Mouse (Mus musculus) small intestine, adult 2 months (tissue): ENCODE results near the gene Lingo4. TPM values are rescaled to one million over a fixed set of nuclear protein-coding genes. Genes with fewer than 3 reads are reported as not detected.

Experiments
- H3K27ac ChIP-seq: fragments of 200-500 bp; 2 replicates; pipeline ENCODE4 v1.5.1; 2012; ENCODE audit warnings: low read depth, low read length, control low read depth, inconsistent platforms; ENCODE audit not compliant: insufficient read depth
- H3K27me3 ChIP-seq: fragments of 200-500 bp; 2 replicates; pipeline ENCODE4 v1.6.1; 2012; ENCODE audit warnings: mild to moderate bottlenecking, moderate library complexity, low read length, inconsistent platforms; ENCODE audit not compliant: control insufficient read depth, insufficient read depth
- H3K36me3 ChIP-seq: fragments of 200-500 bp; 2 replicates; pipeline ENCODE4 v1.6.1; 2012; ENCODE audit warnings: mild to moderate bottlenecking, low read length, control low read depth, inconsistent platforms; ENCODE audit not compliant: control insufficient read depth, insufficient read depth
- H3K4me1 ChIP-seq: fragments of 200-500 bp; 2 replicates; pipeline ENCODE4 v1.6.1; 2012; ENCODE audit warnings: low read length, inconsistent platforms, mixed read lengths; ENCODE audit not compliant: control insufficient read depth, insufficient read depth, insufficient read length
- H3K4me3 ChIP-seq: fragments of 200-500 bp; 2 replicates; pipeline ENCODE4 v1.5.1; 2012; ENCODE audit warnings: low read depth, mild to moderate bottlenecking, control low read depth, inconsistent platforms, low read length, moderate library complexity
- CTCF ChIP-seq: fragments of 200-500 bp; IDR thresholded peaks from 2 replicates; pipeline ENCODE4 v1.5.1; 2012; ENCODE audit warnings: low read depth, mild to moderate bottlenecking, control low read depth, inconsistent platforms, low read length, moderate library complexity, mixed read lengths; ENCODE audit not compliant: insufficient replicate concordance, insufficient read length; ENCODE audit errors: extremely low read depth
- POLR2A ChIP-seq: fragments of 200-500 bp; IDR thresholded peaks from 2 replicates; pipeline ENCODE4 v1.6.1; 2012; ENCODE audit warnings: low read depth, mild to moderate bottlenecking, control low read depth, inconsistent platforms, low read length, moderate library complexity
- WGBS: fragments of 180-500 bp; shearing (Covaris S2); methylation state at CpG from one replicate; pipeline ENCODE4 v1.1.7; 2018; 5-methylcytosine and 5-hydroxymethylcytosine counted together
- polyA plus RNA-seq: library from polyadenylated mRNA; depleted of rRNA; stranded (reverse); fragments of >200 nt; gene quantifications from 2 replicates; pipeline ENCODE4 v1.2.3, GENCODE M21; 2012

Lingo4 gene
- polyA plus RNA-seq, 1 experiment, result 0.42 TPM

DNA sequence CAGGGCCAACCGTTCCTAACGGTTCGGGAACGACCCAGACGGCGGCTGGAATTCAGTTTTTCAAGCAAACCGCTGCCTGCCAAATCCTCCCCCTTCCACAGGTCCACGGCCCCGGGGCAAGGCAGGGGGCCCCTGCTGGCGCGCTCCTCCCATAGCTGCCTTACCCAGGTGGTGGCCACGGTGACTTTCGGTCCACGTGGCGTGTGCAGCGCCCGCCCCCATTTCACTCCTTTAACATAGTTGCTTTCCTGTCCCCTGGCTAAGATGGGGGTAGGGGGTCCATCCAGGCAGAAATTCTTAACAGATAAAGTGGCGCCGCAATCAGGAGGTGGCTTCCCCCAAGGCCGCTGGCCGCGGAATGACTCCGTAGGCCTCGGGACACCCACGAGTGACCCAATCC is 14.2 kb downstream of the Lingo4 start:
- no peak for TF ChIP-seq POLR2A
- TF ChIP-seq CTCF, result no peak
- WGBS, result 2% methylated on average over 25 of the region's 25 CpGs

DNA sequence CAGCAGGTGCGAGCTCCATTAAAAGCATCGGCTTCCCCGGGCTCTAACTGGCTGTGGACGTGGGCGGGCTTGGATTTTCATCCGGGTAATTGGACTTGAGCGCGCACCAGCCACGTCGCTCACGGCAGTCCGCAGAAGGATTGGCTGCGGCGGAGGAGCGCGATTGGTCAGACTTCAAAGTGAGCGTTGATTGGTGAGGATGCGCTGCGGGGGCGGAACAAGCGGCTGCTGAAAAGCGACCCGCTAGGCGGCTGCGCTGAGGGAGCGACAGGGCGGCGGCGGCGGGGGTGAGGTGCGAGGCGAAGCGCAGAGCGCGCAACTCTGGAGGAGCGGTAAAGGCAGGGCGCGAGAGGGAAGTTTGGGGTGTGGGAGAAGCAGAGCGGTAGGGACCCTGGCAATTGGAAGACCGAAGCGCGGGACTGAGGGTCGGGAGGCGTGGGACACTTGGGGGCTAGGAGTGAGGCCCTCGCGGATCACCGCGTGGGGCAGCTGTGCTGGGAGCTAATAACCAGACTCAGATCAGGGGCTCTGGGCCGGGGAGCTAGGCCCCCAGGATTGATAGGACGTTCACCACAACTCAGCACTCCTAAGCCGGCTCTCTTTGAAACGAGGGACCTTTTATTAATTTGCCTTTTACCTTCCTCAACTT is 14.8 kb downstream of the Lingo4 start, which contains the start of gene Tdrkh:
TSS of gene Tdrkh (plus strand) at position 243 of the 649 bp plus-strand sequence.
- peak within 1 kb of the TSS; percentile 78 for H3K4me3 ChIP-seq
- 11% methylated on average over 52 of the region's 52 CpGs for WGBS
- 0 out of 2 replicates have a peak, but pooled peaks have one; percentile 11 for TF ChIP-seq CTCF
- TF ChIP-seq POLR2A, result no peak
- H3K27me3 ChIP-seq, result no peaks in the 10 kb centered on the region; the same call in 1 of the 2 replicates
- H3K4me1 ChIP-seq, result peaks cover 9% of the 10 kb centered on the region
- H3K27ac ChIP-seq, result no peak within 1 kb of the TSS
- H3K36me3 ChIP-seq, result no peaks in the 10 kb centered on the region

More for the DNA sequence above, 14.2 kb downstream of the Lingo4 start:
- peaks cover 9% of the 10 kb centered on the region for H3K4me1 ChIP-seq
- H3K27ac ChIP-seq, result no peak overlapping the region
- H3K36me3 ChIP-seq, result no peaks in the 10 kb centered on the region
- H3K27me3 ChIP-seq, result no peaks in the 10 kb centered on the region; the same call in 1 of the 2 replicates
- peak overlapping the region; percentile 78 for H3K4me3 ChIP-seq

DNA sequence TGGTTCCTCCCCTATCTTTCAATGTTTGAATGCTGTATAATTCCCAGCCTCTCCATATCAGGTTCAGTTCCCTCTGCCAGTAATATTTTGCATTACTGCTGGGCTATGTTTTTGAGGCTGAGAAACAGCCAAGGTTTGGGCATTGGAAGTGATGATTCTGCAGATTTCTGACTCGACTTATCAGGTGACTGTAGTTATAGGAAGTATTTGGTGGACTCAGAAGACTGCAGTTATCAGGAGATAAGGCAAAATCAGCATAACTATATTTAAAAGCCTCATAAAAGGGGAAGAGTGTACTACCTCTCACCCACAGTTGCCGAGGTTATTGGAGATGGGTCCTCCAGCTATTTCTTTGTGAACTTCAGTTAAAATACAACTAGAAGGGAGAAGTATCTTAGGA is 32.7 kb downstream of the Lingo4 start:
- TF ChIP-seq CTCF (no peak), POLR2A (no peak)
- Histone ChIP-seq H3K27ac (no peak overlapping the region), H3K4me1 (no peaks in the 10 kb centered on the region), H3K27me3 (no peaks in the 10 kb centered on the region), H3K4me3 (no peak overlapping the region), H3K36me3 (no peaks in the 10 kb centered on the region)
- 31% methylated on average over 2 of the region's 2 CpGs for WGBS

DNA sequence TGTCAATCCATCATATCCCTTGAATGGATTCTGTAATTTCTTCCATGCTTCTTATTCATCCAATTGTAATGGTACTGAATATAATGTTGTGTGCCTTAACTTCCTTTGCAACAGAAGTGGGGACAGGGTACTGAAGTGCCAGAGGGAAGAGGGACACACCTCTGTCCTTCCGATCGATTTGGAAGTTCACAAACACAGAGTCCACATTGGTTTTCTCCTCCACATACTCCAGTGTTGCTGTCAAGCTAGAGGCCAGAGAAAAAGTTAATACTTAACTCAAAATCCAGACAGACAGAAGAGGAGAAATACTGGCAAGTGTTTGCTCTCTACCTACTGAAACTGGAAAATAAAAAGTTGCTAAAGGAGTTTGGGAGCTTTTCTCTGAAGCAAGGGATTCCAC is 36.0 kb downstream of the Lingo4 start:
- no peaks in the 10 kb centered on the region for H3K36me3 ChIP-seq
- H3K4me1 ChIP-seq, result no peaks in the 10 kb centered on the region
- 36% methylated on average over 2 of the region's 2 CpGs for WGBS
- H3K27me3 ChIP-seq, result no peaks in the 10 kb centered on the region
- H3K27ac ChIP-seq, result no peak overlapping the region
- TF ChIP-seq POLR2A (no peak), CTCF (no peak)
- no peak overlapping the region for H3K4me3 ChIP-seq

DNA sequence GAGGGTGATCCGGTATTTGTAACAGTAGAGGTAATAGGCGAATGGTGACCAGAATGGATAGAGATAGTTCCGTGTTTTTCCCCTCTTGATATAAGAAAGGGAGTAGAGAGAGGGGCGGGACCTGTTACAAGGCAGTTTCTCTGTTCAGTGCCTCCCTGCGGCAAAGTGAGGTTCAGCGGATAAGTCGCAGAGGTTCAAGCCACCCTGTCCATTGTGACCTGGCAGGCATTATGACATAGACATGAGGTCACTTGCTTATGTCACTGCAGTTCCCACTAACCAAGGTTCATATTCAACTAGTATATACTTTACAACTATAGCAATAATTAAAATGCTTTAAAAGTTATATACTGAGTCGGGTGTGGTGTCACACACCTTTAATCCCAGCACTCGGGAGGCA is 38.1 kb downstream of the Lingo4 start:
- Histone ChIP-seq H3K4me3 (no peak overlapping the region), H3K36me3 (no peaks in the 10 kb centered on the region), H3K27me3 (no peaks in the 10 kb centered on the region), H3K27ac (no peak overlapping the region), H3K4me1 (no peaks in the 10 kb centered on the region)
- TF ChIP-seq POLR2A (no peak), CTCF (no peak)
- 86% methylated on average over 9 of the region's 9 CpGs for WGBS

DNA sequence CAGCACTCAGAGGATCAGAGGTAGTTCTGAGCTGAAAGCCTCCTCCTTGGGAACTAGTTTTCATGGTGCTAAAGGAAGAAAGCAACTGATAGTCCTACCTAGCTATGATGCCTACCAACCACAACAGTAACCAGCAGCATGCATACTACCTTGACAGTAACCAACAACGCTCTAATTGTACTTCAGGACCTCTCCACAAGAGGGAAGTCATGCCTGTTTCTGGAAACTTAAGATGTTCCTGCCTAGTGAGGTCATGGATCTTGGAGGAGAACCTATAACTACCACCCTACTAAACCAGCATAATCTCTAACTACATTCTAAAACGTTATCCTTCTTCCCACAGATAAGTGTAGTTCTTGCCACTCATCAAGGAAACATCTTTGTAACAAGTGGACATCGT is 42.9 kb downstream of the Lingo4 start:
- no peak overlapping the region for H3K27ac ChIP-seq
- peaks cover 11% of the 10 kb centered on the region for H3K36me3 ChIP-seq
- 39% methylated on average over 3 of the region's 3 CpGs for WGBS
- no peaks in the 10 kb centered on the region for H3K27me3 ChIP-seq
- no peak overlapping the region for H3K4me3 ChIP-seq
- TF ChIP-seq POLR2A (no peak), CTCF (no peak)
- H3K4me1 ChIP-seq, result peaks cover 3% of the 10 kb centered on the region; the same call in 1 of the 2 replicates

DNA sequence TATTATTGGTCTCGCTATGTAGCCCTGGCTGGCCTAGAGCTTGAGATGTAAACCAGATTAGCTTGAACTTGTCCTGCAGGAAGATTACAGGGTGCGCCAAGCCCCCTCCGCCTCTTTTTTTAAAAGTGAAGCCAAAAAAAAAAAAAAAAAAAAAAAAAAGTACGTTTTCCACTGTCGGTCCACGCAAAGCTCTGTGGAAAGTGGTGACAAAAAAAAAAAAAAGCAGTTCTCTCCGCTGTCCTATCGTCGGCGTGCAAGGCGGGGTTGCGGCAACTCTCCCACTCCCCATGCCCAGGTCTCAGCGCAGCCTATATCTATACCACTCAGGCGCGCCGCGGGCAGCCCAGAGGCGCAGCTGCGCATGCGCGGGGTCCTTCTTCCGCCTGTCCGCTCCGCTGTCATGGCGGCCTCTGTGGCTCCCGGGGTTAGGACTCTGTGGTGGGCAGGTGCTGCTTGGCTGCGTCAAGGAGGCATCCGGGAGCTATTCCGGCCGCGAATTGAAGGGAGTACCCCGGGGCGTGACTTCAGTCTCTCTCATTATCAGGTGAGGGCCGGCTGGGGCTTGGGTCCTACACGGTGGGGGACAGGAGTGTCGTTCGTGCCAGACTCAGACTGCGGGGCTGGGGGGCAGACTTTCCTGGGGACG is 44.8 kb downstream of the Lingo4 start, which contains the start of gene Mrpl9:
TSS of gene Mrpl9 (plus strand) at position 368 of the 646 bp plus-strand sequence.
- peak; percentile 18; the same call in 1 of the 2 replicates for TF ChIP-seq CTCF
- TF ChIP-seq POLR2A, result peak; percentile 81
- Histone ChIP-seq H3K27me3 (no peaks in the 10 kb centered on the region), H3K4me1 (peaks cover 3% of the 10 kb centered on the region; the same call in 1 of the 2 replicates), H3K36me3 (peaks cover 23% of the 10 kb centered on the region), H3K27ac (no peak within 1 kb of the TSS), H3K4me3 (peak within 1 kb of the TSS; percentile 79)
- WGBS, result under 1% methylated on average over 39 of the region's 39 CpGs
